Mouse (Mus musculus): ENCODE results near the gene Ddx19a.
"Not testable (repeated sequence)": the region's sequence is repeated elsewhere in the genome, so short reads cannot be mapped to it uniquely, and the experiment has no call there.

Ddx19a gene

GRCm38 (mm10) chr8:110997547-110998531 lies at the start of gene Ddx19a:
Gene Ddx19a, minus strand, starts transcription at chr8:110997800.
- peak; percentile 86 for DNase-seq

- DNase-seq: no peak
Observed at GRCm38 (mm10) chr8:111044003-111044734, 46.6 kb upstream of the Ddx19a start.

- no peak for DNase-seq
Observed at GRCm38 (mm10) chr8:111042546-111042945, 44.9 kb upstream of the Ddx19a start.

GRCm38 (mm10) chr8:111036591-111036990 lies 39.0 kb upstream of the Ddx19a start:
- DNase-seq: no peak

- DNase-seq: peak; percentile 42
Observed at GRCm38 (mm10) chr8:111034276-111034675, 36.7 kb upstream of the Ddx19a start.

- peak; percentile 100 for DNase-seq
Observed at GRCm38 (mm10) chr8:111033482-111034215, 36.0 kb upstream of the Ddx19a start.

GRCm38 (mm10) chr8:111032916-111033315 lies 35.3 kb upstream of the Ddx19a start, which contains the start of gene Aars:
Gene Aars, plus strand, starts transcription at chr8:111033144.
- no peak for DNase-seq

GRCm38 (mm10) chr8:111031572-111031971 lies 34.0 kb upstream of the Ddx19a start, which contains the start of gene Ddx19b:
Gene Ddx19b, minus strand, starts transcription at chr8:111031751.
- no peak for DNase-seq

- no peak for DNase-seq
Observed at GRCm38 (mm10) chr8:111030045-111030444, 32.4 kb upstream of the Ddx19a start.

GRCm38 (mm10) chr8:111029589-111029988 lies 32.0 kb upstream of the Ddx19a start:
- no peak for DNase-seq

GRCm38 (mm10) chr8:111027391-111027937 lies 29.9 kb upstream of the Ddx19a start:
- DNase-seq: peak; percentile 94

- not testable (repeated sequence) for DNase-seq
Observed at GRCm38 (mm10) chr8:111026609-111027008, 29.0 kb upstream of the Ddx19a start.

GRCm38 (mm10) chr8:111010230-111010991 lies 12.8 kb upstream of the Ddx19a start:
- not testable (repeated sequence) for DNase-seq

- DNase-seq: no peak
Observed at GRCm38 (mm10) chr8:110996641-110997430, 764 bp downstream of the Ddx19a start.

GRCm38 (mm10) chr8:110990017-110990416 lies 7.6 kb downstream of the Ddx19a start:
- no peak for DNase-seq

GRCm38 (mm10) chr8:110987805-110988744 lies 9.5 kb downstream of the Ddx19a start:
- DNase-seq: no peak

GRCm38 (mm10) chr8:110981304-110981703 lies 16.3 kb downstream of the Ddx19a start:
- no peak for DNase-seq

- DNase-seq: not testable (repeated sequence)
Observed at GRCm38 (mm10) chr8:110977987-110978386, 19.6 kb downstream of the Ddx19a start.

GRCm38 (mm10) chr8:110976532-110976931 lies 21.1 kb downstream of the Ddx19a start:
- DNase-seq: not testable (repeated sequence)

All from kidney, adult 9 months (tissue).